24 mouse cellular contexts compared by ENCODE assay signal in genomic region chr1:144355560-144356310, GRCm38 (mm10).
A peak's percentile ranks its signal among the peaks of the same experiment; 100 is the strongest.
DNase-seq lines count a peak whose midpoint lies in the region; ATAC-seq and TF ChIP-seq lines count a peak whose summit lies in the region.
"Had no signal": no experiment of that assay in that cellular context is flagged by ENCODE, and none has a peak within 500 bp of the region (broad histone marks: within the 10 kb centered on the region; RNA-seq: fewer than 3 reads in every experiment).

No protein-coding gene starts in this region.

- H3K4me3 ChIP-seq in CH12.LX (replicated peaks in 1 of 3; ENCODE audit: low read depth in 2 of 3, low read length in 2 of 3, poor library complexity in 1 of 3), result no peak overlapping the region
- H3K4me3 ChIP-seq in heart, adult 2 months, result no peak overlapping the region
- no peak overlapping the region for H3K4me3 ChIP-seq in midbrain, embryonic 13.5 days (replicated peaks)
- H3K4me3 ChIP-seq: embryonic facial prominence, embryonic 15.5 days; forebrain, embryonic 15.5 days; heart, embryonic 13.5 days; limb, embryonic 12.5 days; neural tube, embryonic 15.5 days had no signal

- TF ChIP-seq CTCF in CH12.LX (conservative IDR thresholded peaks at IDR 0.05 in 1 of 2, IDR thresholded peaks at IDR 0.05 in 1 of 2; ENCODE audit: low read depth in 2 of 2, low read length in 2 of 2), result no peak
- no peak for TF ChIP-seq CTCF in heart, adult 2 months (IDR thresholded peaks at IDR 0.05)

- H3K4me2 ChIP-seq in CH12.LX (ENCODE audit: insufficient read depth, low read depth, poor library complexity, severe bottlenecking), result no peak overlapping the region
- H3K4me2 ChIP-seq in midbrain, embryonic 13.5 days (replicated peaks), result no peak overlapping the region
- H3K4me2 ChIP-seq: embryonic facial prominence, embryonic 15.5 days; forebrain, embryonic 15.5 days; heart, embryonic 13.5 days; limb, embryonic 12.5 days; liver, embryonic 11.5 days; neural tube, embryonic 15.5 days had no signal

- in situ Hi-C loops in CH12.LX (cut with MboI; ENCODE audit: low pct_ligation_motif_present, low pct_unique_long_range_greater_than_20kb, low sequenced_read_pairs), result loop anchor here (25.0 kb wide), 1 partner anchor 568 kb away; the partner anchor contains the start of genes Trove2 and Uchl5

- peaks cover 4 to 10% of the 10 kb centered on the region in 2 experiments; a peak in 3 of 4 replicates for H3K4me1 ChIP-seq in CH12.LX (ENCODE audit: control insufficient read depth in 1 of 2, insufficient read depth in 2 of 2)
- no peaks in the 10 kb centered on the region for H3K4me1 ChIP-seq in heart, adult 2 months (ENCODE audit: control insufficient read depth, insufficient read depth, low read length)
- no peaks in the 10 kb centered on the region for H3K4me1 ChIP-seq in midbrain, embryonic 13.5 days (replicated peaks)
- H3K4me1 ChIP-seq: embryonic facial prominence, embryonic 15.5 days; forebrain, embryonic 15.5 days; heart, embryonic 13.5 days; limb, embryonic 12.5 days; neural tube, embryonic 15.5 days had no signal

- intact Hi-C loops in heart, adult 2 months (cut with DNase I), result no loop called here

- H3K27me3 ChIP-seq in CH12.LX (replicated peaks), result no peaks in the 10 kb centered on the region
- H3K27me3 ChIP-seq in heart, adult 2 months (ENCODE audit: control insufficient read depth, insufficient read depth, low read length), result no peaks in the 10 kb centered on the region
- no peaks in the 10 kb centered on the region for H3K27me3 ChIP-seq in midbrain, embryonic 13.5 days
- H3K27me3 ChIP-seq: embryonic facial prominence, embryonic 15.5 days; forebrain, embryonic 15.5 days; heart, embryonic 13.5 days; limb, embryonic 12.5 days; neural tube, embryonic 15.5 days had no signal

- TF ChIP-seq POLR2A in CH12.LX (IDR thresholded peaks at IDR 0.05; ENCODE audit: low read depth, low read length), result no peak
- no peak for TF ChIP-seq POLR2A in heart, adult 2 months (IDR thresholded peaks at IDR 0.05; ENCODE audit: insufficient read depth, low read depth, low read length)

- 86% methylated on average over 4 of the region's 4 CpGs for WGBS in heart, adult 2 months
- 92% methylated on average over 4 of the region's 4 CpGs for WGBS in midbrain, embryonic 13.5 days

- DNase-seq in 3T3-L1 (ENCODE audit: low read depth, low spot score) (peak; percentile 22), CH12.LX (ENCODE audit: extremely low read depth) (peak; percentile 65)
- DNase-seq in heart, adult 2 months, result no peak
- DNase-seq in adrenal gland, postnatal 10 days, result no peak
- no peak for DNase-seq in adrenal gland, postnatal 4 days (ENCODE audit: low spot score in 2 of 2)
- DNase-seq: adrenal gland, postnatal 25 days; cerebellum, adult 9-10 months; gastrocnemius, postnatal 10 days; heart, adult 11 months; heart, postnatal 14 days; kidney, adult 18-20 months; liver, postnatal 0 days; lung, postnatal 10 days; midbrain, embryonic 14.5 days; thymus, postnatal 14 days had no signal

- dilution Hi-C loops in CH12.LX (cut with MboI; ENCODE audit: extremely low pct_ligation_motif_present, extremely low pct_unique_long_range_greater_than_20kb, low sequenced_read_pairs), result no loop called here

- no peaks in the 10 kb centered on the region for H3K36me3 ChIP-seq in CH12.LX (replicated peaks in 1 of 2; ENCODE audit: control insufficient read depth in 1 of 2, insufficient read depth in 1 of 2, low read length in 1 of 2)
- no peaks in the 10 kb centered on the region for H3K36me3 ChIP-seq in heart, adult 2 months (ENCODE audit: control insufficient read depth, insufficient read depth, low read length)
- H3K36me3 ChIP-seq in midbrain, embryonic 13.5 days, result no peaks in the 10 kb centered on the region
- H3K36me3 ChIP-seq: embryonic facial prominence, embryonic 15.5 days; forebrain, embryonic 15.5 days; heart, embryonic 13.5 days; limb, embryonic 12.5 days; neural tube, embryonic 15.5 days had no signal

- H3K79me2 ChIP-seq in CH12.LX (replicated peaks; ENCODE audit: control insufficient read depth, extremely low read depth, insufficient read depth, poor library complexity, severe bottlenecking), result no peaks in the 10 kb centered on the region
- no peaks in the 10 kb centered on the region for H3K79me2 ChIP-seq in heart, adult 2 months (replicated peaks; ENCODE audit: control insufficient read depth, insufficient read depth, low read length)

- no peak for TF ChIP-seq EP300 in CH12.LX (IDR thresholded peaks at IDR 0.05; ENCODE audit: low read length)
- TF ChIP-seq EP300 in heart, adult 2 months (IDR thresholded peaks at IDR 0.05; ENCODE audit: insufficient read depth, low read depth, low read length), result no peak

- peak; percentile 47 for ATAC-seq in common myeloid progenitor, adult 5-6 weeks (replicated peaks; ENCODE audit: low read depth, poor library complexity, severe bottlenecking)
- peak; percentile 47; the same call in 1 of the 2 replicates for ATAC-seq in megakaryocyte-erythroid progenitor cell, adult 5-6 weeks (replicated peaks; ENCODE audit: low FRiP score, low TSS enrichment, poor library complexity, severe bottlenecking)
- no peak for ATAC-seq in midbrain, embryonic 13.5 days
- ATAC-seq: forebrain, embryonic 15.5 days; liver, postnatal 0 days had no signal

- no peaks in the 10 kb centered on the region for H3K9me3 ChIP-seq in CH12.LX (replicated peaks; ENCODE audit: low read length)
- no peaks in the 10 kb centered on the region for H3K9me3 ChIP-seq in midbrain, embryonic 13.5 days
- H3K9me3 ChIP-seq: embryonic facial prominence, embryonic 15.5 days; forebrain, embryonic 15.5 days; heart, embryonic 13.5 days; limb, embryonic 12.5 days; neural tube, embryonic 15.5 days had no signal

- H3K9ac ChIP-seq in CH12.LX (ENCODE audit: insufficient read depth, low read depth), result no peak overlapping the region
- no peak overlapping the region for H3K9ac ChIP-seq in heart, adult 2 months (ENCODE audit: low read depth, low read length)
- no peak overlapping the region for H3K9ac ChIP-seq in midbrain, embryonic 13.5 days (replicated peaks)
- H3K9ac ChIP-seq: embryonic facial prominence, embryonic 15.5 days; forebrain, embryonic 15.5 days; heart, embryonic 13.5 days; limb, embryonic 12.5 days; liver, postnatal 0 days; neural tube, embryonic 15.5 days had no signal

- TF ChIP-seq RAD21 in CH12.LX (IDR thresholded peaks at IDR 0.05; ENCODE audit: low read depth, low read length), result no peak

- no peak overlapping the region for H3K27ac ChIP-seq in CH12.LX (ENCODE audit: insufficient read depth, low read depth)
- H3K27ac ChIP-seq in heart, adult 2 months, result no peak overlapping the region
- no peak overlapping the region for H3K27ac ChIP-seq in midbrain, embryonic 13.5 days
- H3K27ac ChIP-seq: embryonic facial prominence, embryonic 15.5 days; forebrain, embryonic 15.5 days; heart, embryonic 13.5 days; limb, embryonic 12.5 days; neural tube, embryonic 15.5 days had no signal

TF ChIP-seq in CH12.LX, 34 proteins besides CTCF, POLR2A, EP300 and RAD21:
- no peak for TF ChIP-seq NELFE (IDR thresholded peaks at IDR 0.05; ENCODE audit: low read depth, low read length)
- no peak for TF ChIP-seq CHD1 (IDR thresholded peaks at IDR 0.05; ENCODE audit: low read depth, low read length)
- TF ChIP-seq KAT2A (IDR thresholded peaks at IDR 0.05; ENCODE audit: insufficient replicate concordance, low read length), result no peak
- 0 out of 2 replicates have a peak, but pooled peaks have one; percentile 14 for TF ChIP-seq JUND (conservative IDR thresholded peaks at IDR 0.05; ENCODE audit: low read depth, low read length)

Comparison
In these comparisons a context has a peak if more than half of its experiments do, and no peak if none do; other contexts are left out.
1. DNase-seq: peak in 3T3-L1 (single experiment) and CH12.LX (single experiment); none in heart, adult 2 months (0 of 2), adrenal gland, postnatal 10 days (single experiment) and adrenal gland, postnatal 4 days (0 of 2).